Mouse (Mus musculus) CH12.LX (cell line): ENCODE data around the gene Cald1.

Experiments
- CTCF ChIP-seq, 2 experiments: IDR thresholded peaks in 1 of 2; conservative IDR thresholded peaks in 1 of 2; 2 replicates each; pipeline ENCODE4 v1.5.1; 2011 to 2012; ENCODE audit warnings: low read depth in 2 of 2, low read length in 2 of 2, improper control_type of control experiment in 1 of 2, inconsistent platforms in 1 of 2, mild to moderate bottlenecking in 1 of 2, moderate library complexity in 1 of 2
- JUND ChIP-seq: conservative IDR thresholded peaks from 2 replicates; pipeline ENCODE4 v1.6.1; 2011; ENCODE audit warnings: low read depth, low read length, improper control_type of control experiment
- MAFK ChIP-seq: IDR thresholded peaks from 2 replicates; pipeline ENCODE4 v1.6.1; 2011; ENCODE audit warnings: low read length, improper control_type of control experiment; ENCODE audit not compliant: insufficient replicate concordance
- POLR2A ChIP-seq: IDR thresholded peaks from 2 replicates; pipeline ENCODE4 v1.6.1; 2011; ENCODE audit warnings: low read depth, mild to moderate bottlenecking, improper control_type of control experiment, low read length
- USF1 ChIP-seq: IDR thresholded peaks from 2 replicates; pipeline ENCODE4 v1.6.1; 2014; ENCODE audit warnings: low read depth, mild to moderate bottlenecking, inconsistent platforms, low read length, improper control_type of control experiment
- ZC3H11A ChIP-seq: IDR thresholded peaks from 2 replicates; pipeline ENCODE4 v1.6.1; 2012; ENCODE audit warnings: low read depth, mild to moderate bottlenecking, inconsistent platforms, low read length, improper control_type of control experiment

GRCm38 (mm10) chr6:34597316-34597715, 984 bp upstream of the Cald1 start:
- TF ChIP-seq CTCF (conservative IDR thresholded peaks at IDR 0.05 in 1 of 2, IDR thresholded peaks at IDR 0.05 in 1 of 2; ENCODE audit: low read depth in 2 of 2, low read length in 2 of 2): no peak
- TF ChIP-seq MAFK: no peak
- TF ChIP-seq JUND: no peak
- TF ChIP-seq POLR2A: no peak
- no peak for TF ChIP-seq USF1
- no peak for TF ChIP-seq ZC3H11A
